Mouse (Mus musculus): ENCODE data around the gene Vmn1r1. TPM values are rescaled to one million over a fixed set of nuclear protein-coding genes. Genes with fewer than 3 reads are reported as not detected.

Gene Vmn1r1
- polyA plus RNA-seq, 1 experiment from 2014 or later = not detected

DNA sequence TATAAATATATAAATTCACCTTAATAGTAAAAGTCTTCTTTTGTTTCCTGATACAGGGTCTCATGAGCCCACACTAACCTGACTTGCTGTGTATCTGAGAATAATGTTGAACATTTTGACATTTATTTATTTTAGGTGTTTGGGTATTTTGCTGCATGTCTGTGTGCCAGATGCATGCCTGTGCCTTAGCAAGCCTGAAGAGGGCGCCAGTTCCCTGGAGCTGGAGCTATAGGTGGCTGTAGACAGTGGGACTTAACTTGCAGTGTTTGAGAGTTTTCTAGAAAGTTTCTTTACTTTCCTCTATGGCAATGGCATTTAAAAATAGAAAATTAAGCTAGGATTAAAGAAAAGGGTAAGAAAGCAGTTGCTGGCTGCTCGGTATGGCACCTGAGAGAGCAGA lies 33.5 kb downstream of the Vmn1r1 start:
- Histone ChIP-seq H3K4me1 (replicated peaks) (peaks cover 8% of the 10 kb centered on the region), H3K4me3 (replicated peaks) (no peak overlapping the region), H3K27me3 (no peaks in the 10 kb centered on the region), H3K4me2 (no peak overlapping the region), H3K9ac (replicated peaks) (no peak overlapping the region), H3K9me3 (no peaks in the 10 kb centered on the region), H3K27ac (no peak overlapping the region), H3K36me3 (peaks cover 52% of the 10 kb centered on the region)
- WGBS = 54% methylated on average over 2 of the region's 2 CpGs
- ATAC-seq (ENCODE audit: insufficient number of reproducible peaks, insufficient read depth, low FRiP score, low TSS enrichment, low read depth) = no peak

DNA sequence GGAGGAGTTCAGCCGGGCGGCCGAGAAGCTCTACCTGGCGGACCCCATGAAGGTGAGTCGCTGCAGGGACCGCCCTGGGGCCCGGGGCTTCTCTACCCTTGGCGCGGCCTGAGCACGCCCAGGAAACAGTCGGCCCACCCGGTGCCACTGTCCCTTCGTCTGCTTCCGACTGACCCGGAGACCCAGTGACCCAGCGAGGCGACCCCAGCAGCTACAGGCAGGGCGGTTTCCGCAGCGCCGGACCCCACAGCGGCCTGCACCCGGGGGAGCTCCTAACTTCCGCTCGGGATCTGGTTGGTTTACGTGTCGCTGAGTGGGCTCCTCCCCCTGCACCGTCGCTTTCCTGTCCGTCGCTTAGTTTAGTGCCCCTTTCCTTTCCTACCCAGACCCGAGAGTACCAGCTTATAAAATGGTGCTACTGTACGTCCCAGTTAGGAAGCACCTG lies 39.3 kb downstream of the Vmn1r1 start:
- H3K36me3 ChIP-seq = peaks cover 31% of the 10 kb centered on the region
- peak overlapping the region; percentile 89 for H3K4me3 ChIP-seq (replicated peaks)
- H3K4me2 ChIP-seq = peak overlapping the region; percentile 68
- H3K9me3 ChIP-seq = no peaks in the 10 kb centered on the region
- H3K9ac ChIP-seq (replicated peaks) = peak overlapping the region; percentile 80
- peak; percentile 91 for ATAC-seq (ENCODE audit: insufficient number of reproducible peaks, insufficient read depth, low FRiP score, low TSS enrichment, low read depth)
- peaks cover 17% of the 10 kb centered on the region for H3K4me1 ChIP-seq (replicated peaks)
- no peaks in the 10 kb centered on the region for H3K27me3 ChIP-seq
- 0% methylated on average over 33 of the region's 33 CpGs for WGBS
- peak overlapping the region; percentile 85 for H3K27ac ChIP-seq

DNA sequence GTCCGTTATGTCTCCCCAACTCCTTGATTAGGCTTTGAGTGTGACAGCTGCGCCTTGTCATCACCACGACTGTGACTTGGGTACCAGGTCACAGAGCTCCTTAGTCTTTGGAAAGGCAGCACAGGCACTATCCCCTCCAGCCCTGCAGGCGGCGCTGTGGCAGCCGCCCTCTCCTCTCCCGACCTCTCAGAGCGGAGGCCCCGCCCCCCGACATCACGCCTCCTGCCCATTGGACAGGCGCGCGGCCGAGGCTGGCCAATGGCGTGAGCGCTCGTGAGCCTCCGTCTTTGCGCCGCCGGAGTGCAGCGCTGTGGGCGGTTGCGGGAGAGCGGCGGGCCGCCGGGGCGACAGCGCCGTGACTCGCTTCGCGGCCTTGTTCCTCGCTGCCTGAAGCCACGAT lies 39.8 kb downstream of the Vmn1r1 start, which contains the start of gene Srp9:
TSS of gene Srp9 (plus strand) at position 232 of the 400 bp plus-strand sequence.
- peak; percentile 97 for ATAC-seq (ENCODE audit: insufficient number of reproducible peaks, insufficient read depth, low FRiP score, low TSS enrichment, low read depth)
- under 1% methylated on average over 37 of the region's 37 CpGs for WGBS
- H3K36me3 ChIP-seq = peaks cover 27% of the 10 kb centered on the region
- peaks cover 17% of the 10 kb centered on the region for H3K4me1 ChIP-seq (replicated peaks)
- peak within 1 kb of the TSS; percentile 89 for H3K4me3 ChIP-seq (replicated peaks)
- no peaks in the 10 kb centered on the region for H3K9me3 ChIP-seq
- peak within 1 kb of the TSS; percentile 68 for H3K4me2 ChIP-seq
- peak within 1 kb of the TSS; percentile 80 for H3K9ac ChIP-seq (replicated peaks)
- peak within 1 kb of the TSS; percentile 85 for H3K27ac ChIP-seq
- H3K27me3 ChIP-seq = no peaks in the 10 kb centered on the region

DNA sequence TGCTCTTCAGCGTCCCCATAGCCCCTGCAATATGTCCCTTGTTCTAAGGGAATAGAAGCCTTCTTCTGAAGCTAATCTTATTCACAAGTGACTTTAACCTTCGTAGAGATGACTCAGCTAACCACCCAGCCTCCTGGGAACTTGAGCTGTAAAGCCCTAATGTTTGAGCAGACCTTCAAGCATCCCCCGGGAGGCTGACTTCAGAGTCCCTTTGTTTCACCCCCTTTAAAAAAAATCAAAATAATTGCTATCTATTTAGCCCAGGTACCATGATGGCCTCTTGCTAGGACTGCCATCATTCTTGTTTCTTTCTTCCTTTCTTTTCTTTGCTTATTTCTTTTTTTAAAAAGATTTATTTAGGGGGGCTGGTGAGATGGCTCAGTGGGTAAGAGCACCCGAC lies 41.9 kb downstream of the Vmn1r1 start:
- H3K4me1 ChIP-seq (replicated peaks) = peaks cover 17% of the 10 kb centered on the region
- H3K27ac ChIP-seq = no peak overlapping the region
- H3K27me3 ChIP-seq = no peaks in the 10 kb centered on the region
- 0 out of 2 replicates have a peak, but pooled peaks cover 9% of the 10 kb centered on the region for H3K36me3 ChIP-seq
- no peak overlapping the region for H3K4me3 ChIP-seq (replicated peaks)
- no peaks in the 10 kb centered on the region for H3K9me3 ChIP-seq
- H3K4me2 ChIP-seq = no peak overlapping the region
- no peak for ATAC-seq (ENCODE audit: insufficient number of reproducible peaks, insufficient read depth, low FRiP score, low TSS enrichment, low read depth)
- WGBS = 84% methylated on average over 4 of the region's 4 CpGs
- H3K9ac ChIP-seq (replicated peaks) = no peak overlapping the region

DNA sequence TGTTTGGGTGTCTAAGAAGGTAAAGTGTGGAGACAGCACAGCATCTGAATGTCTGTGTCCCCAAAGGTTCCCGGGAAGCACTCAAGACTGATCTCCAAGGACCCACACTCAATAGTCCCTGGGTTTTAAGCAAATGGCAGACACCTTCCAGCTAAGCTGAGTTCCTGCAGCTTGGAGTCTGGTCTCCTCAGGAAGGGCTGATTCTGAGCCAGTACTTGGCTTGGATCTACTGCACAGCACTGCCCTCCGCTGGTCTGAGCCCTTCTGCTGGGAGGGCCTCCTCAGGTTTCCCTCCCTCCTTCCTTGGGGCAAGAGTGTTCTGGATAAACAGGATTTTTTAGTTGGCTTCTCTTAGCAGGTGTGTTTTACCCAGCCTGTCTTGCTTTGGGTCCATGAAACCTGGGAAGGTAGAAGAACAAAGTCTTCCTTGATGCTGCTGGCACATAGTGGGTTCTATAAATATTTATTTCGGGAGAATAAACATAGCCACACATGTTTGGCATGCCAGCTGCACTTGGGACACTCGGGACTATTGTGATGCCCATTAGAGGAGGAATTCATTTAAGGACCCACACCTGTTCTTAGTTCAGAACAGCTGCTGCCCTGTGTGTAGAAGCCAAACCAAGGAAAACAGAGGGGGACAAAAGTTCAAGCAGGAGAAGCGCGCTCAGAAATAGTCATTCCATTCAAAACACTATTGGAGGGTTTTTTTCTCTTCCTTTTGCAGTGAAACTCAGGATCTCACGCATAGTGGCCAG lies 48.5 kb downstream of the Vmn1r1 start:
- Histone ChIP-seq H3K27ac (no peak overlapping the region), H3K9me3 (no peaks in the 10 kb centered on the region), H3K4me2 (no peak overlapping the region), H3K36me3 (no peaks in the 10 kb centered on the region), H3K9ac (replicated peaks) (no peak overlapping the region), H3K4me1 (replicated peaks) (peaks cover 25% of the 10 kb centered on the region), H3K4me3 (replicated peaks) (no peak overlapping the region), H3K27me3 (0 out of 2 replicates have a peak, but pooled peaks cover 6% of the 10 kb centered on the region)
- ATAC-seq (ENCODE audit: insufficient number of reproducible peaks, insufficient read depth, low FRiP score, low TSS enrichment, low read depth) = peak; percentile 72
- WGBS = 38% methylated on average over 7 of the region's 7 CpGs

DNA sequence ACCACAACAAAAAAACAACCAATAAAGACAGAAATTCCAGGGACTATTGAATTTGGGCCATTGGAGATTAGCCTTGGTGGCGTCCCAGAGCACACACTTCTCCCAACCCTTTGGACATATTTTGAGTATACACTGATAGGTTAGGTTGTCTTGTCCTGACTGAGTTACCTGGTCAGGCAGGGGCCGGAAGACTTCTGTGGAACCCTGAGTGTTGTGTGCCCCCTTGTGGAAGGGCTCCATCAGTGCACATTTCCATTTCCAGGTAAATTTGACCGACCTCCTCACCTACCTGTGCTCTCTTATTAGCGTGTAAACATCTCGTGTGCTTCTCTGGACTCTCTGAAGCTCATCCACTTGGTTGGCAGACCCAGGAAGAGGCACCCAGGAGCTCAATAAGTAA lies 49.1 kb downstream of the Vmn1r1 start:
- H3K4me2 ChIP-seq = no peak overlapping the region
- H3K4me3 ChIP-seq (replicated peaks) = no peak overlapping the region
- H3K36me3 ChIP-seq = no peaks in the 10 kb centered on the region
- 28% methylated on average over 5 of the region's 5 CpGs for WGBS
- no peak overlapping the region for H3K27ac ChIP-seq
- H3K9ac ChIP-seq (replicated peaks) = no peak overlapping the region
- H3K27me3 ChIP-seq = 0 out of 2 replicates have a peak, but pooled peaks cover 6% of the 10 kb centered on the region
- no peaks in the 10 kb centered on the region for H3K9me3 ChIP-seq
- peaks cover 32% of the 10 kb centered on the region for H3K4me1 ChIP-seq (replicated peaks)
- no peak for ATAC-seq (ENCODE audit: insufficient number of reproducible peaks, insufficient read depth, low FRiP score, low TSS enrichment, low read depth)

DNA sequence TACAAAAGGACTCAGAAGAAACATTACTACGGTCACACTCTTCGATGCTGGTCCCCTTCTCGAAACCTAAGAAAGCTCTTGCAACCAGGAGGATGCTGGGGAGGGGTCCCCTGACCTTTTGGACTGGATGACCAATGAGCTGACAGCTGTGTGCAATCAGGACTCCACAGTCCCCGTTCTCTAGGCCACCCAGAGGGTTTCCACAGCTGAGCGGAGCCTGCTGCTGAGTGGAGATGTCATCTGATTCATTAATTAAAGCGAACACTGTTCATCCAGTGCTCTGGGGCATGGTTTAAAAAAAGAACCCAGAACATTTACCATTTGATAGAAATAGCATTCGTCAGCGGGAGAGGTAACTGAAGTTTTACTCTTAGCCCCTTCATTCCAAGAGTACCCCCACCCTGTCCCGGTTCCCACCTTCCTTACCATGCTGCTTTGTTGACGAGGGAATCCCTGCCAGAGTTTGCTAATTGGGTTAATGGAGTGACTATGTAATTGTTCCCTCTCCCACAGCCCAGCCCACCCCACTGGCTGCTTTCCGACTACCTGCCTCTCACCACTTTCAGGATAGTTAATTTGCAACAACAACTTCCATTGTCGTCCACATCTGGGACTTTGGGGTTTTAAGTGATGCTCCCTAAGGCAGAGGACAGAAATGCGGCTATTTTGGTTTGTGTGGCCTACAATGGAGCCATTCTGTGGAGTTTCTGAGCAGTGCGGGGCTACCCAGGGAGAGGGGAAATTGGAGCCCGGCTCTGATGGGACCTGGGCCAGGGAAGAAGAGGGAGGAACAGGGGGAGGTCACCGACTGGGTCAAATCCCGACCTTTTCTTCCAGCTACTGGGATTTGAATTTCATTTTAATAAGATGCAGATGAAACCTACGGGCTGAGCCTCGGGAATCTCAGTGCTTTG lies 50.4 kb downstream of the Vmn1r1 start:
- 32% methylated on average over 19 of the region's 19 CpGs for WGBS
- H3K9ac ChIP-seq (replicated peaks) = no peak overlapping the region

DNA sequence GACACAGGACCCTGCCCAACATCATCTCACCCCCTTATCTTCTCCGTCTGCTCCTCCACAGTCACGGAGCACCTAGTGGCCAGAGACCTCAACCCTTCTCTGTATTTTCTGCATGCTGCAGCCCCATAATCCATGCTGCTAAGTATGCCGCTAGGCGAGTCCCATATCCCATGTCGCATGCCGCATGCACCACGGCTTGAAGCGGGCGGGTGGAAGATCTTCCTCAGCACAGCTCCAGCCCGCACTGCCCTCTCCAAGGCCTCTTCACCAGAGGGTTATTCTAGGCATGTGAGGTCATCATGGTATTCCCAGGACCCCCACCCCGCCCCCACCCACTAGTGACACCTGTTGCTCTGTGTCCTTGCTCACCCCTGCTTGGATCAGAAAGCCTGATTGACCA lies 51.2 kb downstream of the Vmn1r1 start:
- H3K36me3 ChIP-seq = no peaks in the 10 kb centered on the region
- peaks cover 39% of the 10 kb centered on the region for H3K4me1 ChIP-seq (replicated peaks)
- no peaks in the 10 kb centered on the region for H3K9me3 ChIP-seq
- 88% methylated on average over 11 of the region's 11 CpGs for WGBS
- no peak overlapping the region for H3K27ac ChIP-seq
- H3K4me3 ChIP-seq (replicated peaks) = no peak overlapping the region
- no peak overlapping the region for H3K4me2 ChIP-seq
- 0 out of 2 replicates have a peak, but pooled peaks cover 9% of the 10 kb centered on the region for H3K27me3 ChIP-seq
- ATAC-seq (ENCODE audit: insufficient number of reproducible peaks, insufficient read depth, low FRiP score, low TSS enrichment, low read depth) = no peak
- H3K9ac ChIP-seq (replicated peaks) = no peak overlapping the region

More for the DNA sequence above, 50.4 kb downstream of the Vmn1r1 start:
- no peak overlapping the region for H3K4me3 ChIP-seq (replicated peaks)
- 0 out of 2 replicates have a peak, but pooled peaks cover 9% of the 10 kb centered on the region for H3K27me3 ChIP-seq
- no peak for ATAC-seq (ENCODE audit: insufficient number of reproducible peaks, insufficient read depth, low FRiP score, low TSS enrichment, low read depth)
- H3K27ac ChIP-seq = no peak overlapping the region
- H3K4me1 ChIP-seq (replicated peaks) = peaks cover 32% of the 10 kb centered on the region
- H3K4me2 ChIP-seq = no peak overlapping the region
- no peaks in the 10 kb centered on the region for H3K36me3 ChIP-seq
- H3K9me3 ChIP-seq = no peaks in the 10 kb centered on the region

DNA sequence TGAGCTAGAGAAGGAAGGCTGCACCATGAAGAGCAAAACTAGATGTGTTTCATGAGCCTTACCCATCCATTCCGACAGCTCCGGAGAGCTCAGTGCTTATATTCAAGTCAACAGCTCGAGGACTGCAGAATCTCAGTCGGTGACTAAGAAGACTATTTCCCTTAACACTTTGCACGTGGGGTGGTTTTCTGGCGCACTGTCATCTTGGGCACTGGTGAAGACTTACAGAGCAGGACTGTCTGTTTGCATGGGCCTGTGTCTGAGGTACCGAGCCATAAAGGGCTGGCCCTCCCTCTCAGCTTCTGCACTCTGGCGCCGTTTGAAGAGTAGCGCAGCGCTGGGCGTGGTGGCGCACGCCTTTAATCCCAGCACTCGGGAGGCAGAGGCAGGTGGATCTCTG lies 51.9 kb downstream of the Vmn1r1 start:
- WGBS = 92% methylated on average over 15 of the region's 15 CpGs
- Histone ChIP-seq H3K36me3 (no peaks in the 10 kb centered on the region), H3K4me3 (replicated peaks) (no peak overlapping the region), H3K27me3 (0 out of 2 replicates have a peak, but pooled peaks cover 9% of the 10 kb centered on the region), H3K9me3 (no peaks in the 10 kb centered on the region), H3K4me1 (replicated peaks) (peaks cover 40% of the 10 kb centered on the region), H3K27ac (no peak overlapping the region), H3K4me2 (no peak overlapping the region), H3K9ac (replicated peaks) (no peak overlapping the region)
- no peak for ATAC-seq (ENCODE audit: insufficient number of reproducible peaks, insufficient read depth, low FRiP score, low TSS enrichment, low read depth)

DNA sequence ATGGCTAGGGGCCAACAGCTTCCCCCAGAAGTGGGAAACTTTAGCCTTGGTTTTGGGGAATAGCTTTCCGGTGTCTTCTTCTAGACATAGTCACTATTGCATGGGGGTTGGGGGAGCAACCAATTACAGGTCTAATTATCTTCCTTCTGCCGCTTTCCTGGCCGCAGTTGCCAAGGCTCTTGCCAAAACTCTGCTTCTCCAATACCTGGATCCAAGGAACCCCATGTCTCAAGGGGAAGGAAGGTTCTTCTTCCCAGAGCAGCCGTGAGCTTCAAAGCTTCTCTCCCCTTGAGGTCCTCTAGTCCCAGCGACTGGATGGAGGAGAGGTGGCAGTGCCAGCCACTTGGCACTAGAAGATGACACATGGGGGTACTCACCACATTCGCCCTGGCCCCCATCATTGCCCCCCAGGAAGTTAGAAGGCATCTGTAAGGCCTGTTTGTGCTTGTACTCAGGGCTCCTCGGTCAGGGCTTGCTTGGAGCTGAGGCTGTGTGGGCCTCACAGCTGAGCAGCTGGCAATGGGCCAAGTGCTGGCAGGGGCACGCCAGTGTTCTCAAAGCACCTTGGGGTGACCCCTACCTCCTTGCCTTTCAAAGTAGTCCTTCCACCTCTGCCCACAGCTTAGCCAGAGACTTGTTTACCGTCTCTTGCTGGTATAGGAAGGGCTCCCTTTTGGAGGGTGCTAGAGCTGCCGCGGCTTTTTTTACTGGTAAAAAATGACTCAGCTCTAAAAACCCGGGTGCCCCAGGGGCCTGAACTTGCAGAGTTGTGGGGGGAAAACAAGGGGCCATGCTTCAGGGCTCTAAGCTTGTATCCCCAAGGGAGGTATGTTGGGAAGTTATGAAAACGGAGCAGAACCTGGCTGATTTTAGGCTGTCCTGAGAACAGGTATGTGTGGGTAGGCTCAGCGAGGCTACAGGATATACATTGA lies 52.6 kb downstream of the Vmn1r1 start:
- Histone ChIP-seq H3K4me2 (0 out of 2 replicates have a peak overlapping the region, but pooled peaks have one; percentile 0), H3K9ac (replicated peaks) (no peak overlapping the region), H3K4me3 (replicated peaks) (no peak overlapping the region), H3K9me3 (no peaks in the 10 kb centered on the region), H3K27ac (no peak overlapping the region), H3K27me3 (0 out of 2 replicates have a peak, but pooled peaks cover 9% of the 10 kb centered on the region), H3K4me1 (replicated peaks) (peaks cover 40% of the 10 kb centered on the region), H3K36me3 (no peaks in the 10 kb centered on the region)
- no peak for ATAC-seq (ENCODE audit: insufficient number of reproducible peaks, insufficient read depth, low FRiP score, low TSS enrichment, low read depth)
- whole genome bisulfite sequencing = 77% methylated on average over 14 of the region's 14 CpGs

Measured in limb, embryonic 12.5 days (tissue).